Mouse (Mus musculus) retina, postnatal 7 days (tissue): ENCODE measurements around the gene Kirrel3.

ENCODE experiments used
- DNase-seq: peaks from one replicate; pipeline ENCODE4 v3.0.0-alpha.2; 2012; ENCODE audit warnings: low read depth, low spot score

The Kirrel3 gene

GRCm38 (mm10) chr9:34593889-34594288, 108.2 kb downstream of the Kirrel3 start:
- DNase-seq: no peak

DNA sequence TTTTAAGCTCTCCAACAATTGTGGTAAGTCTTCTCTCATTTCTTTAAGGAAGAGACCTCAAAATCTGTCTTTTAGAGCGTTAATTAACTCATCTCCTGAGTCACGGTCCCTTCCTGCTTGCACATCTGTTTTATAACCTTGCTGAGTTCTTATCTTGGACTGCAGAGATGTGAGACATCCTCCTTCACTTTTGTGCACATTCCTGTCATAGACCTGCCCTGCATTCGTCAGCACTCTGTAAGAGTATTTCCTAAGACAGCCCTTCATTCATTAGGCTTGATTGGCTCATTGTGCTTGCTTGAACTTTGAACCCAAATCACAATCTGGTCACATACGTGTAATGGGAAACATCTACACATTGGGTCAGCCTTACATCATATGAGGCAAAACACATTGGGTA, 114.6 kb downstream of the Kirrel3 start:
- DNase-seq: no peak

DNA sequence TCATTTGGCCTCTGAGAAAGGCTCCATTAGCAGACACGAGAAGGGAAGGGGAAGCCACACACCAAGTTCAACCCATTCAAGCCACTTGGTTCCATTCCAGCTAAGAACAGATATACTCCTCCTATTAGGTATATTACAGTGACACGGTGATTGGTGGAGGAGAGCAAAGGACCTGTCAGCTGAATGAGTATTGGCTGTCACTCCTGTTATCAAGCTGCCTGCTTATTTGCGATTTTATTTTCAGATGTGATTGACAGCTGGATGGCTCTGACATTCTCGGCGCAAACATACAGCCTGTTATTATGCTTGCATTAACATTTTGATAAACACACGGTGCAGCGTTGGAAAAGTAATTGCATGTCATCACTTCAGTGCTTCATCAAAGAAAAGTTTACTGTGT, 118.1 kb downstream of the Kirrel3 start:
- DNase-seq: no peak

- DNase-seq: no peak
These were observed 119.2 kb downstream of the Kirrel3 start for GRCm38 (mm10) chr9:34604931-34605330.

- no peak for DNase-seq
These were observed 119.8 kb downstream of the Kirrel3 start for GRCm38 (mm10) chr9:34605486-34605885.

DNA sequence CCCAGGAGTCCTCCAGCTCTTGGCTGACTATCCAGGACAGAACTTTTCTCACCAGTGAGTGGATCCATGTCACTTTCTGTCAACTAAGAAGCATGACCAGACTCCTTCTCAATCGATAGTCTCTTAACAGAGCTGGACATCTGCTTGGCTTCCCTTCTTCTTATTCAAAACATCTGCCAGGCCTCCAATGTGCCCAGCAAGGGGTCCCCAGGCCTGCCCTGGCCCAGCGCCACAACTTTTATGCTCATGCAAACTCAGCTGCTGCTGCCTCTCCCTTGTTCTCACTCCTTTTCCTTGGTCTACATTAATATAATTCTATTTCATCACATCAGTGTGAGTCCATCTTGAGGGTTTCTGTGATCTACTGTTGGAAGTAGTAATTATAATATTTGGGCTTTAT, 122.3 kb downstream of the Kirrel3 start:
- DNase-seq: no peak

DNA sequence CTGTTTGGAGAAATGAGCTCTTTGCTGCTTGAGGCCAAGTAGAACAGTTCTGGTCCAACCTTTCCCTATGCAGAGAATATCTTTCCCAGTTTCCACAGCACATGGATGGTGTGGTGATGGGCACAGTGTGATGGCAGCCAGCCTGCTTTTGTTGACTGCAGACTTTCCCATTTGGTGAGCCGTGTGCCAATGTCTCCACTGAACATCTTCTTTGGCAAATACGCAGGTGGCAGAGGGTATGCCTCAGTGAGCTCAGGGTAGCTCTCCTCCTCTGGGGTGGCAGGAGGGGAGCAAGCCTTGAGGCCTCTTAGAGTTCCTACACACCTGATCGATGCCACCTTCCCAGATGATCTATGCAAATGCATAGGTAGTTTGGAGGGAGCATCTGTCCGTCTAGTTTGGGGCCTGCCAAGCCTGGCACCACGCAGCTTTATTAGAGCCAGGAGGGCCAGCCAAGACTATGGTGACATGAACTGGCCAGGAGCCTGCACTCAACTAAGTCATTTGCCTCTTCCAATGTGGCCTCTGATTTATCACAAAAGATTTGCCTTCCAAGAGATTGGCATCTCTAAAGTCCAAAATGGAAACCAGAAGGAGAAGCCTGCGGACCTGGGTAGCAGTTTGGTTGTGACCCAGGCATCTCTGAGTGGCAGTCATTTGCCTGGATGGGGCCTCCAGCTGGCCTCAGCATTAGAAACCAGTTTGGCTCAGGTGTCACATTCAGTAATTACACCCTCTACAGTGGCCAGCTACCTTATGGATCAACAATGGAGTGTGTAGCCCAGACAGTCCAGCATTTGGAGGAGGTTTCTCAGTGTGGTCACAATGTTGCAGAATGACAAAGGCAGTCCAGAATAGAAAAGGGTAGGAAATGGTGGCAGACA, 127.4 kb downstream of the Kirrel3 start:
- no peak for DNase-seq

- DNase-seq: peak; percentile 2
These were observed 132.4 kb downstream of the Kirrel3 start for GRCm38 (mm10) chr9:34618099-34618498.

DNA sequence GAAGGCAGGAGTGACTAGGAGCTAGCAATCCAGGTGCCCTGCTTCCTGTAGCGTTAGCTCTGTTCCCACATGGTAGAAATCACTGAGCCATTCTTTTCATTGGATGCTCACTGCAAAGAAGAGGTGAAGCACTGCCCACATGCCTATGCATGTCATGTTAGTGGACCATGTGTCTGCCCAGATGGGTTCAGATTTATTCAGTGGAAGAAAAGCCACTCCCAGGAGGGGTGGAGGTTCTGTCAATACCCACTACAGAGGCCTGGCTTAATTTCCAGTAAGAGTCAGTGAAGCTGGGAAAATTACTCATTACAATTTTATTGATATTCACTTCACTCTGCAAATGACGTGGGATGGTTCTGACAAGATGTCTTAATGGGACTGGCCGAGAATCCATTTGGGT, 134.2 kb downstream of the Kirrel3 start:
- DNase-seq: no peak

GRCm38 (mm10) chr9:34623526-34623925, 137.8 kb downstream of the Kirrel3 start:
- DNase-seq: no peak

DNA sequence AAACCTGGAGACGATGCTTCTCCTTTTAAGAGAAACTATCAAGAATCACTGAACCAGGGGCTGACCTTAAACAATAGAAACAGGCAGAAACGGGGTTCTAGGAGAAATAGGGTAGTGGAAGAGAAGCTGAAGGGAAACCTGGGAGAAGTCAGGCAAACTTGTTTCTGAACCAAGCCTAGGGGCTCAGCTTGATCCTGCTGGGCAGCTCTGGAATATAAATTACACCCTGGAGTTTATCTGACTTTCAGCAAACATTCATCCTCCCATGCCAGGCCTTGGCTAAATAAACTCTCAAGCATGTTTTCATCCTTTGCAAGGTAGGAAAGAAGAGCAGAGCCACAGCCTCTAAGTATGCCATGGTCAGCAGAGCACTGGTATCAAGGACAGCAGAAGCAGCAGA, 138.3 kb downstream of the Kirrel3 start:
- DNase-seq: no peak

DNA sequence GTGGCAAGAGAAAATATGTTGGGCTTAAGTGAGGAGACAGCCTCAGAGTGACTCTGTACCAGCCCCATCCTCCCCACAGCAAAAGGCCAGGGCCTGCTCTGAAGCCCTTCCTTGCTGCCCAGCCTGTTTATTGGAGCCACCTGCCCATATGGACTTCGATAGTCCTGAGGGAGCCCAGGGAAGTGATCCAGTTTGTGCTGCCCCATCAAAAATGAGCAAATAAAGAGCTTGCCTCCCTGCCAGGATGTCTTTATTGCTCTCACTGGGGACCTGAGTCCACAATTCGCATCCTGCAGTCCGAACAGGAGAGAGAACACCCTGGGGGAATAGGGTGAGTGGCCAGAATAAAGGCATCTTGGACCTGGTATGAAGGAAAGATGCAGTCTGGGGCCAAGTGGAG, 143.1 kb downstream of the Kirrel3 start:
- DNase-seq: no peak

- DNase-seq: no peak
These were observed 150.0 kb downstream of the Kirrel3 start for GRCm38 (mm10) chr9:34635696-34636095.

DNA sequence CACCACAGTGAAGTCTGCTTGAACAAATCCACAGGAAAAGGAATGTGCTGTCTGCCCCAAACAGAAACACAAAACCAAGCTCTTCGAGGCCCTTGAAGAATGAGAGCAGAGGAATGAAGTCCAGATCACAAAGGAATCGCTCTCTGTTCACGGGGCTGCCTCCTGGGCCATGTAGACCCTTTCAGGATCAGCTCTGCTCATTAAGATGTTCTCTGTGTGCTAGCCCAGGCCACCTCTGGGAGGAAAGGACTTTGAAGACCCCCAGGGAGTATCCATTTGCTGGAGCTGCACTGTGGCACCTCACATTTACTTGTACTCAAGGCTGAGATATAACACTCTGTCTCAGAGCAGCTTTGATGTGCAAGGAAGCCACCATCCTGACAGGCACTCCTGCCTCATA, 158.2 kb downstream of the Kirrel3 start:
- no peak for DNase-seq

- DNase-seq: no peak
These were observed 158.7 kb downstream of the Kirrel3 start for GRCm38 (mm10) chr9:34644392-34644791.

DNA sequence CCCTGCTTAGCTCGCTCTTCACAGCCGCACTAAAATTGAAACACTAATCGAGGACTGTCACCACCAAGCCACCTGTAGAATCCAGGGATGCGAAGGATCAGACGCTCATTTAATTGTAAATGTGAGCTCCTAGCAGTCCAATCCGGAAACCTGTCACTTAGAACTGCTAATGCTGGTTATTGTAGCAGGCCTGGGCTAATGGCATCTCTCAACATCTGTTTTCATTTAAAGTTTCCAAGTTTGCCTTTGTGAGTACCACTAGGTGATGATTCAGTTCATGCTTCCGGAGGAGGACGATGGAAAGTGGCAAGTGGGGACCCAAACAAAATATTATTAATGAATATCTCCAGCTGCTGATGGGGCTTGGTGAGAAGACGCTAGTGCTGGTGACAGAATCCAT, 161.1 kb downstream of the Kirrel3 start:
- no peak for DNase-seq

- DNase-seq: peak; percentile 8
These were observed 166.6 kb downstream of the Kirrel3 start for GRCm38 (mm10) chr9:34652278-34652677.

DNA sequence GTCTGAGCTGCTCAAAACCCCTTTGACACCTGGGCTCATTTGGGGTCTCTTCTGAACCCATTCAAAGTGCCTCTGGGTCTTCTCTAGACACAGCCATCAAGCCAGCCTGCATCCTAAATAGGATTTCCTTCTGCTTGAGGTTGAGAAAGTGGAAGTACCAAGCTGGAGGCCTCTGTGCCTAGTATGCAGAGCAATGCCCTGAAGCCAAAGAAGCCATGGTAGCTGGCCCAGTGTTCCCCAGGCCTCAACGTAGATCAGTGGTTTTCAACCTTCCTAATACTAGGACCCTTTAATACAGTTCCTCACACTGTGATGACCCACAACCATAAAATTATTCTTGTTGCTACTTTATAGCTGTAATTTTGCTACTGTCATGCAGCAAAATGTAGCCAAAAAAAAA, 167.4 kb downstream of the Kirrel3 start:
- no peak for DNase-seq

GRCm38 (mm10) chr9:34660566-34660965, 174.9 kb downstream of the Kirrel3 start:
- DNase-seq: peak; percentile 4

GRCm38 (mm10) chr9:34663412-34663811, 177.7 kb downstream of the Kirrel3 start:
- DNase-seq: peak; percentile 6

DNA sequence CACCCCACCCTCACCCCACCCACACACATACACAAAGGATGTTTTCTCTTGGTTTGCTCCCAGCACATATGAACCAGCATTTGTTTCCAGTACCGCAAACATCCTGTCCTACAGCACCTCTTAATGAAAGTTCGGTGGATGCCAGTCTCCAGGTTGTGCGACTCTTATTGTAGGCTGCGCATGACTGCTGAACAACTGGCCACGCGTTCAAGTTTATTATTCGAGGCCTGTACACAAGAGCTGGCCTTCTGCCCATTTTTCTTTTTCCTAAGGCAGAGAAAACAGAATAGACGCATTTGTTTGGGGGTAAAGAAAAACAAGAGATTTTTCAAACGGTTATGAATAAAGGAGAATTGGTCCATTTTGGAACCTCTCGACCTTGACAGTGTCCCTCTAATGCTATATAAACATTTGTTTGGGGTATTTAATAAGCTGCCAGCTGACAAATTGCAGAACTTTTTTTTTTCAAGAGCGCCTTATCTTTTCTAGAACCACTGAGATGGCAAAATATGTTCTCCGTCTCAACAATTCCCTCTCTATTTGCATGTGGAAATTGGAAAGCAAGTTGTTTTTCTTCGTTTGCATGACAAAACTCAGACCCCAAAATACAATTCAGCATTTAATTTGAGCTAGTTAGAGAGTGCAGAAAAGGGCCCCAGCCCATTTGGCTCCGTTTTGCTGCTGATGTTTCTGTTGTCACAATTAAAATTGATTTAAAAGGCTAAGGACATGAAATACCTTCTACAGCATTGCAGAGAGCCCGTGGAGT, 179.9 kb downstream of the Kirrel3 start:
- DNase-seq: no peak

DNA sequence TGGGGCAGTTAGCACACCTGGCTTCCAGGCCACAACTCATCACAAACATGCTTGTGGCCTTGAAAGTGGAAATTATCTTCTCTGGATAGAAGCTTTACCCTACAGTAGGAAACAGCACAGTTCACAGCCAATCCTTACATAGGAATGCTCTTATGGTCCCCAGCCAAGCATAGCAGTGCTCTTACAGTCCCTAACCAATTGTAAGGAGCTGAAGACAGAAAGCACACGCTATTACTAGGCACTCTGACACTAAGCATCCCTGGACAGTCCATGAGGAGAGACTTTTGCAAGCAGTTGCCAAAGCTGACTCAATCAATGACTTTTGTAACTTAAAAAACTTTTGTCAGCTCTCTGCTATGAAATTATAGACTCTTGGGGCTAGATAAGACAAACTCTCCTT, 181.5 kb downstream of the Kirrel3 start:
- no peak for DNase-seq

- no peak for DNase-seq
These were observed 185.2 kb downstream of the Kirrel3 start for GRCm38 (mm10) chr9:34670906-34671305.
